Mouse (Mus musculus): Measurements from ENCODE around the gene Fbxo7. TPM values are rescaled to one million over a fixed set of nuclear protein-coding genes. Genes with fewer than 3 reads are reported as not detected.

Gene Fbxo7
- polyA plus RNA-seq, 1 experiment from 2014 or later, result 25.0 TPM

DNA sequence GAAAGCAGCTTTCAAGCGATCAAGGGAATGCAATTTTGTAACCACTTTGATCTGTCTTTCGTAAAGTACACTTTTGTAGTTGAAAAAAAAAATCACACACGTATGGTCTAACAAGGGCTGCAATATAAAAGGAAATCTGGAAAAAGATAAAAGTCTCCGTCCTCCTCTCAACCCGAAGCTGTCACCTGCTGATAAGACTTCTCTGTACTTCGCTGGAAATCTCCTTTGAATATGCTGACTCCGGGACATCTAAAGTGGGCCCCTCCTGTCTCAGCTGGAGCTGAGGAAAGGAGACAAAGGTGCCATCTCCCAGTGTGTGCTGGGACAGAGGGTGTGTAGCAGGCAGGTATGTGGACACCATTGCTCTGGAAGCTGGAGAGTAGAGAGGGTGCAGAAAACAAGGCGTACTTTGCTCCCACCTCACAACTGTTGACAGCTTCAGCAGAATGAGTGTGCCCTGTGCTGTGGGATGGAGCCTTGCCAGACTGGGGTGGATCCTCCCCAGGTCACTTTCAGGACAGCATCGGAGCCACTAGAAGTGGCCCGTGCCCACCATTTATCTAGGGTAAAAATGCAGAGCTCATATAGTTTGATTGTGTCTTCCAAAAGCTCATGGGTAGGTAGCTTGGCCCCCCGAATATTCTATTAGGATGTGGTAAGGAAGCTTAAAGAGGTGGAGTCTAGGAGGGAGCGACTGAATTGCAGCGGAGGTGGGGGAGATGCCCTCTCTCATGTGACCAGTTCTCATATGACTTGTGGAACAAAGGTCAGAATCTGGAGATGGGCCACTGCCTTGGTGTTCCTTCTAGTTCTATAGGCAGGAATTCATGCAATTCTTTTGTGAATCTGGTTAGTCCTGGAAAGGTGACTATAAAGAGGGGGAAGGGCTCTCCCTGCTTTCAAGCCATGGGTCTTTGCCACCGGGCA is 71.6 kb downstream of the Fbxo7 start:
- no peaks in the 10 kb centered on the region for H3K9me3 ChIP-seq
- no peaks in the 10 kb centered on the region for H3K27me3 ChIP-seq
- no peak overlapping the region for H3K9ac ChIP-seq
- no peak overlapping the region for H3K27ac ChIP-seq
- WGBS, result 70% methylated on average over 14 of the region's 14 CpGs
- H3K4me2 ChIP-seq (replicated peaks), result no peak overlapping the region
- no peaks in the 10 kb centered on the region for H3K4me1 ChIP-seq
- no peaks in the 10 kb centered on the region for H3K36me3 ChIP-seq
- no peak overlapping the region for H3K4me3 ChIP-seq
- ATAC-seq (ENCODE audit: insufficient number of reproducible peaks, insufficient read depth, low FRiP score, low TSS enrichment), result no peak

DNA sequence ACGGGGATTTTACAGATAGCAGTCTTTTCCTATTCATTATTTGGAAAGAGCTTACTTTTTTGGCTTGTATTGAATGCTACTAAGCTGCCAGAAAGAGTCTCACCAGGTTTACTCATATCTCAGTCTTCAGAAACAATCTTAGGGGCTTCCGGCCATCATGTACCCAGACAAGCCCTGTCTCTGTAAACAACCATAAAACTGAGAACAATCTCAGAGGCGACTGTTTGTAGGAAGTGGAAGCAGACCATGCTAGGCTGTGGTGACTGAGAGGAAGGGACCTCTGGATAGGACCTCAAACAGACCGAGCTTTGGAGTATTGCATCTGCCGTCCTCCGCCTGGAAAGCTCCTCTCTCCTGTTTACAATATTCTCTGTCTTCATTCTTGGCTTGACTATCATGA is 76.6 kb downstream of the Fbxo7 start:
- Histone ChIP-seq H3K27ac (no peak overlapping the region), H3K36me3 (no peaks in the 10 kb centered on the region), H3K4me1 (no peaks in the 10 kb centered on the region), H3K27me3 (no peaks in the 10 kb centered on the region), H3K9ac (no peak overlapping the region), H3K4me2 (replicated peaks) (no peak overlapping the region), H3K4me3 (no peak overlapping the region), H3K9me3 (no peaks in the 10 kb centered on the region)
- WGBS, result 90% methylated on average over 6 of the region's 6 CpGs
- ATAC-seq (ENCODE audit: insufficient number of reproducible peaks, insufficient read depth, low FRiP score, low TSS enrichment), result no peak

DNA sequence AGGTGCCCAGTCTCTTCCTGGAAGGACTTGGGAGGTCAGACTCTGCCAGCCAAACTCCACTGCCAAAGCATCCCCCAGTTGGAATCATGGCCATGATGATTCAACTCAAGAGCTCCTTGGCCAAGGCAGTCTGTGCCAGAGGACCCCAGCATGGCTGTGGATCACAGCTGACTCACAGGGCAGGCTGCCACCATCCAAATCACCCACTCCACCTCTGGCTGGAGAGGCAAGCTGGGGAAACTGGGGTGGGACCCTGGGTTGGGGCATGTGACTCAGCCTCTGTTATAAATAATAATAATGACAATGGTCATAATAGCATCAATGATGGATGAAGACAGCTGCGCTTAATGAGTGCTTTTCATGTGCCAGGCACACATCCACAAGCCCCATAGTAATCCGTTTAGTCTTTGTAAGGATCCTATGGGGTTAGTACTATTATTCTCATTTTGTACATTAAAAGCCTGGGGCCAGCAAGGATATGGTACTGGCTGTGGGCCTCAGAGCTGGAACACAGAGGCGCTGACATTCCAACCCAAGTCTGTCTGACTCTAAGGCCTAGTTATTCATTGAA is 78.6 kb downstream of the Fbxo7 start:
- WGBS, result 91% methylated on average over 3 of the region's 3 CpGs
- Histone ChIP-seq H3K9me3 (no peaks in the 10 kb centered on the region), H3K4me2 (replicated peaks) (no peak overlapping the region), H3K4me3 (no peak overlapping the region), H3K36me3 (no peaks in the 10 kb centered on the region), H3K9ac (no peak overlapping the region), H3K27ac (no peak overlapping the region), H3K4me1 (no peaks in the 10 kb centered on the region), H3K27me3 (no peaks in the 10 kb centered on the region)
- ATAC-seq (ENCODE audit: insufficient number of reproducible peaks, insufficient read depth, low FRiP score, low TSS enrichment), result no peak

Other genes with a start within 250 kb of the Fbxo7 start
- gene Pwp1, start 192.5 kb upstream of the Fbxo7 start, polyA plus RNA-seq (2016; fragmentation: Nextera tagmentation; extraction: Ambion mirVana), result 85.3 and 87.7 TPM in 2 replicates
- gene Prdm4, start 104.8 kb upstream of the Fbxo7 start, polyA plus RNA-seq (2016; fragmentation: Nextera tagmentation; extraction: Ambion mirVana), result 30.3 and 30.8 TPM in 2 replicates
- gene Ascl4, start 94.3 kb upstream of the Fbxo7 start, polyA plus RNA-seq (2016; fragmentation: Nextera tagmentation; extraction: Ambion mirVana), result 0.83 and 0.94 TPM in 2 replicates
- 215 and 219 TPM in 2 replicates for gene Rtcb, start 64.1 kb upstream of the Fbxo7 start, polyA plus RNA-seq (2016; fragmentation: Nextera tagmentation; extraction: Ambion mirVana)
- not detected in 2 replicates for gene Bpifc, start 10.1 kb upstream of the Fbxo7 start, polyA plus RNA-seq (2016; fragmentation: Nextera tagmentation; extraction: Ambion mirVana)